Mouse (Mus musculus): Measurements from ENCODE around the gene Ube2z. TPM values are rescaled to one million over a fixed set of nuclear protein-coding genes. Genes with fewer than 3 reads are reported as not detected.

Ube2z gene
- 99.9 TPM for polyA plus RNA-seq (2014; fragmentation: Illumina TruSeq; extraction: RNeasy Lipid Tissue Mini Kit (QIAGEN cat#74804); ENCODE audit: low read depth, low replicate concordance)

DNA sequence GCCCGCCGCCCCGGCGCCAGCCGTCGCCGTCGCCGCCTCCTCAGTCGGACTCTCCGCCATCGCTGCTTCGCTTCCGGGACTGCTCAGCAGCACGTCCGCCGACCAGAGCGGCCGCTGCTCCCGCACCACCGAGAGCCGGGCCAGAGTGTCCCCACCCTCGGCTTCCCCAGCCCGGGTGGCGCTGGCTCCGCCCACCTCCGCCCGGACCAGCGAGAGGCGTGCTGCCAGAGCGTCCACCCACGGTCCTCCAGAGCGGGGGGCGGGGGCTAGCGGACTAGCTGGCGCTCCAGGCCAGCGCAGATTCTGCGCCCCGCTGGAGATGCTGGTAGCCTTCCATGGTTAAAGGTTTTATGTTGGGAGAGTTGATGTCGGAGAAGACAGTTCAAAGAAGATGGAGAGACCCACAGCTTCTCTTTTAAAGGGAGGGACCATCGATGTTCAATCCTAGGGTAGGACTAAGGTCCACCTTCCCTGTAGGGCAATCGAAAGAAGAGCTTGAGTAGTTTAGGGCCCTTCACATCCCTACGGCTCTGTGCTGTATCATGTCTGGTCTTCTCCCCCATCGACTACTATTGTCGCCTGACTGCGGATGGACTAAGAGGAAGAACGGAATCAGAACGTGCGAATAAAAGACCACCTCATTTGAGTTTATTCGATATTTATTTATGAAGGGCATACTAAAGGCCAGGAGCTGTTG, at the start of gene Ube2z:
TSS of gene Ube2z (minus strand) at position 174 of the 697 bp plus-strand sequence.

DNA sequence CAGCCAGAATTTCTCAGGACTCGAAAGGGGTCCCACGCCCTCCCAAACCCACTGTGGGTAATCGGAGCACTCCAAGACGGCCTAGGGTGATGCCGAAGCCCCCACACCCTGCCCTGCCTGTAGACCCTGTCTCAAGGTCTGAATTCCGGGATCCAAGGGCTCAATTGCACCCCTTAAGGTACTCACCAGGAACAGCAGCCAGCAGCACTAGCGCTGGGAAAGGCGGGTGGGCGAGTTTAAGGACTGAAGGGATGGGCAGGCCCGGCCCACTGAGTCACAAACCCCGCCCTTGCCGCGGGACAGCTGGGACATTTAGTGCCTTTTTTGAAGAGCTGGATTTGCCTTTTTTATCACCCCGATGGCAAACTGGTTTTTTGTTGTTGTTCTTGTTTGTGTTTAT, 46.6 kb upstream of the Ube2z start, which contains the start of gene Calcoco2:
TSS of gene Calcoco2 (minus strand) at position 214 of the 400 bp plus-strand sequence.

DNA sequence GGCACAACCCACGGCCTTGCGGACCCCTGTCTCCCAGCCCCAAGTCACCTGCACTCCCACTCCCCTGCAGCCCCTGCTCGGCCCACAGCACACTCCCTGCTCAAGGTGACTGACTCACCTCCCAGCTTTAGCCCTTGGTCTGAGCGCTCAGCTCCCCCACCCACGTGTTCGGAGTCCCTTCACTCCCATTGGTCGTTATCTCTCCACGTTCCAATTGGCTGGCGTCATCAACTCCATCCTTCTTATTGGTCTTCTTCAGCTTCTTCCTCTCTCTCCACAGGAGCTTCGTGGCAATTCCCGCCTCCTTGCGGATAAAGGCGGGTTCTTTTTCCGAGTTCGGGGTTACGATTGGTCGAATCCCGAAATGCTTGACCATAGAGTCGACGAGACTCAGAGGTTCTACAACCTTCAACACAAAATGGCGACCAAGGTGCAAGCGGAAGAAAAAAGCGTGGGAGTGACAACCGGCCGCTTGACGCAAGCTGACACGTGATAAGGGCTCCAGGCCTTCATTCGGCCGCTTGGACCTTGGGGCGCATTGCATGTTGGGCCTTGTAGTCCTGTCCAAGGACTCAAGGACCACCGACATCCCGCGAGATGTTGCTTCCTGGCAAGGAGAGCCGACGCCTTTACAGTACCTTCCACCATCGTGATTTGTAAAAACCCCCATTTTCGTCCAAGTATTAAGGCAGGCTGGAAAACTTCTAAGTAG, 10.5 kb upstream of the Ube2z start, which contains the start of gene Atp5g1:
TSS of gene Atp5g1 (minus strand) at position 162 of the 712 bp plus-strand sequence.

DNA sequence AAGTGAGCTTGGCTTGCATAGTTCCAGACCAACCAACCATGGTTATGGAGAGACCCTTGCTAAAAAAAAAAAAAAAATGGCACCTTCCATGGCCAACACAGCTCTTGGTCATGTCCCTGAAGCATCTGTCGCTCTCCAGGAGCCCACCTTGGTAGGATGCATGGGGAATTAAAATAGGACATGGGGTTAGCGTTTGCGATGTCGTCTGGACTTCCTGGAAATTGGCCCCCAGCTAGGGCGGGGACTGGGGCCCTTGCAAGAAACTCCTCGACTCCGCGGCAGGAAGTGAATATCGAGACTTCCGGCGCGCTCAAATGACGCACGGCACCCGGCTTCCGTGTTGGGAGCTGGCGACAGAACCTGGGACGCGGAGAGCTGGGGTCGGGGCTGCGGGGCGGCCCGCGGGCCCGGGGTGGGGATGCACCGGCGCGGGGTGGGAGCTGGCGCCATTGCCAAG, 30.6 kb downstream of the Ube2z start, which contains the start of gene Snf8:
TSS of gene Snf8 (plus strand) at position 290 of the 457 bp plus-strand sequence.

DNA sequence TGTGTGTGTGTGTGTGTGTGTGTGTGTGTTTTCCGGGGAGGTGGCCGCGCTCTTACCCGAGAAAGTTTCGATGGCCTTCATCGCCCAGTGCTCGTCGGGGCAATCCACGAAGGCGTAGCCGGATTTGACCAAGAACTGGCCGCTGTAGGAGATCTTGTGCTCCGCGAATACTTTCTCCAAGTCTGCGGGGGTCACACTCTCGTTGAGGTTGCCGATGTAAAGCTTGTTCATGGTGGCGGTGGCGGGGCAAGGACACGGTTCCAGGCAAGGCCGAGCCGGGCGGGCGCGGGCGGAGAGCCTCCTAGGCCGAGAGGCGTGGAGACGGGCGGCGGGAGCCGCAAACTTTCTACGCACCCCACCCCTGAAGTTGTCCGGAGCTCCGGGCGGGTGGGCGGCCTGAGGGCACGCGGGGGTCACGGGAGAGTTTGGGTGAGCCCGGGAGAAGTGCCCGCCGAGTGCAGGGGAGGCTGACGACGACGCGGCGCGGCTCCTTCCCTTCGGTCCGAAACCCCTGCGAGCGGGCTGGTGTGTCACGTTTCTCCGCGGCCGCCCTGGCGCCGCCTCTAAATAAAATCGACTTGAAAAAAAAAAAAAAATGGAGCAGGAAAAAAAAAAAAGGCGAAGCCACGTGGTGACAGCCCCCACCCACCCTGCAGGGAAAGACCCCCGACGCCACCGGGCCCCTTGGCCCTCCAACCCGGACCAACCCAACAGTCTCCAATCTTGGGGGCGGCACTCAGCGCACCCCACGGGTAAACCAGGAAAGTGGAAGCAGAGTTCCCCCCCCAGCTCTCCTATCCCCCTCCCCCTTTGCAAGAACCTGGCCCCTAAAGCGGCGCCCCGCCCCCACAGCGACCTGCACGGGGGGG, 59.6 kb downstream of the Ube2z start, which contains the start of gene Igf2bp1:
TSS of gene Igf2bp1 (minus strand) at position 538 of the 869 bp plus-strand sequence.

Other genes starting within 250 kb of the Ube2z start
- gene Phospho1, start 240.9 kb downstream of the Ube2z start, polyA plus RNA-seq (2014; fragmentation: Illumina TruSeq; extraction: RNeasy Lipid Tissue Mini Kit (QIAGEN cat#74804); ENCODE audit: low read depth, low replicate concordance): 14.7 TPM
- 15.3 TPM for gene Gngt2, start 228.2 kb downstream of the Ube2z start, polyA plus RNA-seq (2014; fragmentation: Illumina TruSeq; extraction: RNeasy Lipid Tissue Mini Kit (QIAGEN cat#74804); ENCODE audit: low read depth, low replicate concordance)
- gene Abi3, start 222.9 kb downstream of the Ube2z start, polyA plus RNA-seq (2014; fragmentation: Illumina TruSeq; extraction: RNeasy Lipid Tissue Mini Kit (QIAGEN cat#74804); ENCODE audit: low read depth, low replicate concordance): 4.9 TPM
- gene B4galnt2, start 150.5 kb downstream of the Ube2z start, polyA plus RNA-seq (2014; fragmentation: Illumina TruSeq; extraction: RNeasy Lipid Tissue Mini Kit (QIAGEN cat#74804); ENCODE audit: low read depth, low replicate concordance): 31.1 TPM
- 0.46 TPM for gene Igf2bp1, start 59.4 kb downstream of the Ube2z start, polyA plus RNA-seq (2014; fragmentation: Illumina TruSeq; extraction: RNeasy Lipid Tissue Mini Kit (QIAGEN cat#74804); ENCODE audit: low read depth, low replicate concordance)
- gene Gip, start 40.8 kb downstream of the Ube2z start, polyA plus RNA-seq (2014; fragmentation: Illumina TruSeq; extraction: RNeasy Lipid Tissue Mini Kit (QIAGEN cat#74804); ENCODE audit: low read depth, low replicate concordance): not detected
- 81.1 TPM for gene Snf8, start 30.5 kb downstream of the Ube2z start, polyA plus RNA-seq (2014; fragmentation: Illumina TruSeq; extraction: RNeasy Lipid Tissue Mini Kit (QIAGEN cat#74804); ENCODE audit: low read depth, low replicate concordance)
- 395 TPM for gene Atp5g1, start 10.3 kb upstream of the Ube2z start, polyA plus RNA-seq (2014; fragmentation: Illumina TruSeq; extraction: RNeasy Lipid Tissue Mini Kit (QIAGEN cat#74804); ENCODE audit: low read depth, low replicate concordance)
- gene Calcoco2, start 46.6 kb upstream of the Ube2z start, polyA plus RNA-seq (2014; fragmentation: Illumina TruSeq; extraction: RNeasy Lipid Tissue Mini Kit (QIAGEN cat#74804); ENCODE audit: low read depth, low replicate concordance): not detected
- 2.7 TPM for gene Ttll6, start 68.4 kb upstream of the Ube2z start, polyA plus RNA-seq (2014; fragmentation: Illumina TruSeq; extraction: RNeasy Lipid Tissue Mini Kit (QIAGEN cat#74804); ENCODE audit: low read depth, low replicate concordance)
- not detected for gene Hoxb13, start 128.9 kb upstream of the Ube2z start, polyA plus RNA-seq (2014; fragmentation: Illumina TruSeq; extraction: RNeasy Lipid Tissue Mini Kit (QIAGEN cat#74804); ENCODE audit: low read depth, low replicate concordance)
- gene Hoxb9, start 206.1 kb upstream of the Ube2z start, polyA plus RNA-seq (2014; fragmentation: Illumina TruSeq; extraction: RNeasy Lipid Tissue Mini Kit (QIAGEN cat#74804); ENCODE audit: low read depth, low replicate concordance): 42.4 TPM
- 94.4 TPM for gene Hoxb8, start 216.5 kb upstream of the Ube2z start, polyA plus RNA-seq (2014; fragmentation: Illumina TruSeq; extraction: RNeasy Lipid Tissue Mini Kit (QIAGEN cat#74804); ENCODE audit: low read depth, low replicate concordance)
- 116 TPM for gene Hoxb7, start 221.2 kb upstream of the Ube2z start, polyA plus RNA-seq (2014; fragmentation: Illumina TruSeq; extraction: RNeasy Lipid Tissue Mini Kit (QIAGEN cat#74804); ENCODE audit: low read depth, low replicate concordance)
- 132 TPM for gene Hoxb6, start 227.1 kb upstream of the Ube2z start, polyA plus RNA-seq (2014; fragmentation: Illumina TruSeq; extraction: RNeasy Lipid Tissue Mini Kit (QIAGEN cat#74804); ENCODE audit: low read depth, low replicate concordance)
- gene Hoxb5, start 237.9 kb upstream of the Ube2z start, polyA plus RNA-seq (2014; fragmentation: Illumina TruSeq; extraction: RNeasy Lipid Tissue Mini Kit (QIAGEN cat#74804); ENCODE audit: low read depth, low replicate concordance): 21.8 TPM

Measured in adipose tissue, adult 10 weeks (tissue).